Mouse (Mus musculus) thymus, postnatal 10 days (tissue): ENCODE measurements around the gene Gm7075.
"Not testable (repeated sequence)": the region's sequence is repeated elsewhere in the genome, so short reads cannot be mapped to it uniquely, and the experiment has no call there.

Experiments used
- DNase-seq, 2 experiments: peaks; one replicate each; pipeline ENCODE4 v3.0.0; 2021; ENCODE audit warnings: low spot score in 2 of 2

The Gm7075 gene

DNA sequence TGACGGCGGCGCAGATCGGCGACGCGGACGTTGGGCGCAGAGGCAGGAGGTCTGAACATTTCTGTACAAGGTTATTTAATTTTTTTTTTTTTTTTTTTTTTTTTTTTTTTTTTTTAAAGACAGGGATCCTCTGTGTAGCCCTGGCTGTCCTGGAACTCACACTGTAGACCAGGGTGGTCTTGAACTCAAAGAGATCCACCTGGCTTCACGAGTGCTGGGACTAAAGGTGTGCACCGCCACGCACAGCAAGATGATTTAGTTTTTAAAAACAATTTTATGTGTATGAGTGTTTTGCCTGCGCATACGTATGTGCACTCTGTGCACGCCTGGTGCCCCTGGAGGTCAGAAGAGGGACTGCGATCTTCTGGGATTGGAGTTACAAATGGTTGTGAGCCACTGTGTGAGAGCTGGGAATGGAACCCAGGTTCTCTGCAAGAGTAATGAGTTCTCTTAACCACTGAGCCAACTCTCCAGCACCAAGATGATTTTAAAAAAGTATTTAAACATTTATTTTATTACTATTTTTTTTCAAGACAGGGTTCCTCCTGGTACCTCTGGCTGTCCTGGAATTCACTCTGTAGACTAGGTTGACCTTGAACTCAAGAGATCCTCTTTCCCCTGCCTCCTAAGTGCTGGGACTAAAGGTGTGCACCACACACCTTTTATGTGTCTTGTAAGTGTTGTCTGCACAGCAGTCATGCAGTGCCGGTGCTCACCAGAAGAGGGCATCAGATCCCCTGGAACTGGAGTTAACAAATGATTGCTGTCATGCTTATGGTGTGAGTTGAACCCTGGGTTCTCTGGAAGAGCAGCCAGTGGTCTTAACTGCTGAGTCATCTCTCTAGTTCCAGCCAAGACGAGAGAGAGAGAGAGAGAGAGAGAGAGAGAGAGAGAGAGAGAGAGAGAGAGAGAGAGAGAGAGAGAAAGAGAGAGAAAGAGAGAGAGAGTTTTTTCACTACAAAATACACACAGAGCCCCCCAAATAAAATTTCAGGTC is at the start of gene Gm7075:
Gm7075 (minus strand) TSS at position 51 of the 997 bp plus-strand sequence.
- peak; percentile 40 to 64 for DNase-seq

DNA sequence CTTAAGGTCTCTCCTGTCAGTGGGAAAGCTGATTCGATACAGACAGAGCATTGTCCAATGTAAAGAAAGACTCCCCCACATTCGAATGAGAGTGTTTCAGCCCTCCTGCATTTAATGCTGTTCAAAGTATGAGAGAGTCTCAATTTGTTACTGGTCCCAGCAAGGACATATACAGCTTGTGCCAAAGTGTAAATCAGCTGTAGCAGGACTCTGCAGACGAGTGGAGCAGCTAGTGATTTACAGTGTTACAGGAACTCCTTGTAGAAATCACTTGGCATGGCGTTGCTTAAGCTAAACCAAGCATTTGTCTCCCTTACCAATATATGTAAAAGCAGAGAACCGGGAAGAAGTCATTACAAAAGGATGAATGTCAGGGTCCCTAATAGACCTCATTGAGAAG is 39.3 kb upstream of the Gm7075 start:
- DNase-seq = no peak

GRCm38 (mm10) chr10:63457292-63458128 is 35.9 kb upstream of the Gm7075 start:
- no peak for DNase-seq

GRCm38 (mm10) chr10:63455110-63455878 is 33.7 kb upstream of the Gm7075 start:
- DNase-seq = no peak

DNA sequence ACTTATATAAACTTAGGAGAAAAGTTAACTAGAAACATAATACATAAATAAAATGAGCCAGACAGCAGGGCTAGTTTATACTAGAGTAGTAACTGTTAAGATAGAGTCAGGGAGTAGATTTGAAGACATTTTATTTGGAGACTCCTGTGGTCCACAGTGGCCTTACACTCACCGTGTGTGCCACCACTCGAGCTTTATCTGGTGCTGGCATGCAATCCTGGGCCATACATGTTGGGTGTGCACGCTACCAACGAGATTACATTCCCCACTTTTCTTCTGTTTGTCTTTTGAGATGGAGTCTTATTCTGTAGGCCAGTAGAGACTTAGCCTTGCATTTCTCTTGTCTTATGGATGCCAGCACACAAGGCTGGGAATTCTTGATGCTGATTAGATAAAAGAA is 32.3 kb upstream of the Gm7075 start:
- DNase-seq = no peak

- DNase-seq = not testable (repeated sequence)
Measured at GRCm38 (mm10) chr10:63444602-63445387, 23.2 kb upstream of the Gm7075 start.

- no peak for DNase-seq
Measured at GRCm38 (mm10) chr10:63439694-63440228, 18.2 kb upstream of the Gm7075 start.

DNA sequence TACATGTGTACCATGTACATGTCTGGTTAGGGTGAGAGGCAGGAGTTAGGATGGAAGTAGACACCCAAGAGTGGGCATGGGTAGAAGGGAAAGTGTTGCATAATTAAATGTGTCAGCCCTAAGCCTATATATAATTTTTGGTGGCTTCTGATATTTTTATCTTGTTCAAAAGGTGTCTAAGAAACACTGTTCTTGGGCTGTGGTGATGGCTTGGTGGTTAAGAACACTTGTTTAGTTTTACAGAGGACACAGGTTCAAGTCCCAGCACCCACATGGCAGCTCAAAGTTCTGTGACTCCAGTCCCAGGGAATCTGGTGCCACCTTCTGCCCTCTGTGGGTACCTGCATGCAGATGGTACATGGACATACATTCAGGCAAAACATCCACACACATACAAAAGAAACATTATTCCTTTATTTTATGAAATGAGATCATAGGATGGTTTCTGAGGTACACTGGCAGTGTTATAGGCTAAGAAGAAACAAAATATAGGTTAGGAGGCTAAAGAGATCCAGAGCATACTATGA is 17.2 kb upstream of the Gm7075 start:
- no peak for DNase-seq

- DNase-seq = no peak
Measured at GRCm38 (mm10) chr10:63432887-63433286, 11.3 kb upstream of the Gm7075 start.

- DNase-seq = no peak
Measured at GRCm38 (mm10) chr10:63432099-63432498, 10.5 kb upstream of the Gm7075 start.

DNA sequence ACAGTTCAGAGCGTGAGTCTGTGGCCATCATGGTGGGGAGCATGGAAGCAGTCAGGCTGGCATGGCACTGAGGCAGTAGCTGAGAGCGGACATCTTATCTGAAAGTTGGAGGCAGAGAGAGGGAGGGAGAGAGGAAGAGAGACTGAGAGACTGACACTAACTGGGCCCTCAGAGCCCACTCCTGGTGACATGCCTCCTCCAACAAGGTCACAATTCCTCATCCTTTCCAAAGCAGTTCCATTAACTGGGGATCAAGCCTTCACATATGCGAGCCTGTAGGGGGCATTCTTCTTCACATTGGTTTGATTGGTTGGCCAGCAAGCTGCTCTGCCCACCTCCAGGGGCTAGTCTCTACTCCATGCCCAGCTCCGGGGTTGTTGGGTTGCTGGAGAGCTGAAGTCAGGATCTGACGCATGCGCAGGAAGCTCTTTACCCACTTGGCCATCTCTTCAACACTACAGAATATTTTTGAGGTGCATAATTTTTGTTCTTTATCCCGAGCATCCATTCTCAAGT is 9.7 kb upstream of the Gm7075 start:
- no peak for DNase-seq

GRCm38 (mm10) chr10:63429785-63430305 is 8.3 kb upstream of the Gm7075 start, which contains the start of gene Ctnna3:
Ctnna3 (plus strand) TSS chr10:63430098.
- DNase-seq = peak; percentile 90

GRCm38 (mm10) chr10:63429380-63429779 is 7.8 kb upstream of the Gm7075 start:
- DNase-seq = peak; percentile 99 to 100

DNA sequence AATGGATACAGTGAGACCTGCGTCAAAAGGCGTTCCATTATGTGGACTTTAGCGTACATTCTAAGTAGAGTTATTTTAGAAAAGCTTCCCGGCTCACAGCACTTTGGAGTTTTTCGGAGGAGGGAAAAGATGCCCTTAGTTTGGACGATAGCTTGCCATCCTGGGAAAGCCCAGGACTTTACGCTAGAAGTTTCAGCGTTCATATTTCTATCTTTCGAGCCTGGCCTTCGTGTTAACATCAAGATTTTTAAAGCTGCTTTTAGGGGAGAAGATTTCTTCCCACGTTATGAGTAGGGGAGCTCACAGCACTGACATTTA is 7.4 kb upstream of the Gm7075 start:
- DNase-seq = no peak

DNA sequence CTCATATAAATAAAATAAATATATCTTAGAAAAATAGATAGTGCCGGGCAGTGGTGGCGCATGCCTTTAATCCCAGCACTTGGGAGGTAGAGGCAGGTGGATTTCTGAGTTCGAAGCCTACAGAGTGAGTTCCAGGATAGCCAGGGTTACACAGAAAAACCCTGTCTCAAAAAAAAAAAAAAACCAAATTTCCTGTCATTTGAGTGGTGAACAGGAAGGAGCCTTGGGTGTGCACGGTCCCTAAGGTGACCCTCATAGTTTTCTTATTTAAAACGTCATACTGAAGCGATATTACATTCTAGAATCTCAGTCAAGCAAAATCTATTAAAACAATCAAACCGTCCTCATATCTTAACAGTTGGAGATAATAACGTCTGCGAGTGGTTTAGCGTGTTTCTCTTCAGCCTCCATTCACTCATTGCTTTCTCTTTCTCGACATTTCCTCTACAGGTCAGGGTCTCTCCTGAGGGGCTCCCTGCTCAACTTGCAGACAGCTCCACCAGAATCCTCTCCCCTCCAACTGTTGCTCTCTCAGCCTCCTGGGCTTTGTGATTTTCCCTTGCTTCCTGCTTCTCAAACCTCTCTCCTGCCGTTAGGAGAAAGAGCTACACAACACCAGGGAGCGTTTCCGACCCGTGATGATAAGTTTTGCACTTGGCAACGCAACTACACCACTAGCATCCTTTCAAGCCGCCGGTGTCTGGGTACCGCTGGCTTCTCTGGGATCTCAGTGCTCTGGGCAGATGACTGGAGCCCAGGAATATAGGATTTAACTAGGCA is 6.8 kb upstream of the Gm7075 start:
- peak; percentile 38 to 39 for DNase-seq

DNA sequence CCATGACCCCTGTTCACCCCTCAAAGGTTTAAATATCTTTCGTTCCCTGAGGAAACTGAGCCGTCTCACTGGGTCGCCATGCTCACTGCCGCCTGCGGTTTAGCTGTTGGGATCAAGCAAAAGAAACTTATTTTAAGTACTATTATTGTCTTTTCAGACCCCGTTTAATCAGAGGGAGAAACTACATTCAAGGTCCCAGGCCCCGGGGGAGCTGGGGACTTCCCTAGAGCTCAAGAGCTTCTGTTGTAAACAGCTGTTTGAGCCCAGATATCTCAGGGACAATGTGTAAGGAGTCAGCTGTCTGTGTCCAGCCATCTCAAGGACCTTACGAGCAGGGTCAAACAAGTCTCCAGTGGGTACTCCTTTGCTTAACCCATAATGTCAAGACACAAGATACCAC is 5.6 kb upstream of the Gm7075 start:
- DNase-seq = no peak

DNA sequence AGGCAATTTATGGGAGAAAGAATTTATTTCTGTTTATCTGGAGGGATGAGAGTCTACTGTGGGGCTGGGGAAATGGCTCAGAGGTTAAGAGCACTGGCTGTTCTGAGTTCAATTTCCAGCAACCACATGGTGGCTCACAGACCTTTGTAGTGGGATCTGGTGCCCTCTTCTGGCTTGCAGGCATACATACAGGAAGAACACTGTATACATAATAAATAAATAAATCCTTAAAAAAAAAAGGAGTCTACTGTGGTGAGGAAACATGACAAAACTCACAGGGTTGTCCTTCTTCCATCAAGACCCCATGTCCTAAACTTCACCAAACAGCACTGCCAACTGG is 2.9 kb upstream of the Gm7075 start:
- peak; percentile 25 to 60 for DNase-seq

GRCm38 (mm10) chr10:63423591-63424474 is 2.2 kb upstream of the Gm7075 start:
- DNase-seq = no peak

GRCm38 (mm10) chr10:63422736-63422992 is 1.1 kb upstream of the Gm7075 start:
- no peak for DNase-seq
